Mouse (Mus musculus) Patski (cell line): ENCODE measurements around the gene Rap1gap. TPM values are rescaled to one million over a fixed set of nuclear protein-coding genes. Genes with fewer than 3 reads are reported as not detected.

Experiments
- ATAC-seq: fragments of 100-300 bp; one replicate; pipeline ENCODE4 v1.8.0; 2021
- CTCF ChIA-PET: fragments of 350-600 bp; sonication (Branson Sonifier 250); formaldehyde crosslinking; loops from one replicate; lab custom pipeline; 2022; ENCODE audit warnings: inconsistent platforms; lab: Charles Lee
- POLR2A ChIA-PET: fragments of 350-600 bp; sonication (Branson Sonifier 250); formaldehyde crosslinking; loops from one replicate; lab custom pipeline; 2022; ENCODE audit warnings: antibody characterized with exemption, inconsistent platforms; lab: Charles Lee
- DNase-seq: peaks from one replicate; pipeline ENCODE4 v3.0.0-alpha.2; 2011; ENCODE audit warnings: low read depth, low spot score
- H3K27me3 ChIP-seq: fragments of 371-371 bp; one replicate; pipeline ENCODE4 v1.5.1; 2021
- CTCF ChIP-seq: fragments of 100-300 bp; IDR thresholded peaks from one replicate; pipeline ENCODE4 v1.5.1; 2021
- in situ Hi-C: fragments of 300-500 bp; cut with MboI; formaldehyde crosslinking; loops from 3 replicates; pipeline ENCODE4 v1.11.1; 2018; ENCODE audit warnings: low pct_unique_long_range_greater_than_20kb, mixed read lengths
- polyA plus RNA-seq: library from polyadenylated mRNA; unstranded; gene quantifications from one replicate; pipeline ENCODE4 v1.2.3, GENCODE M21; 2021

Rap1gap gene
- polyA plus RNA-seq, 1 experiment from 2014 or later, result 48.4 TPM

DNA sequence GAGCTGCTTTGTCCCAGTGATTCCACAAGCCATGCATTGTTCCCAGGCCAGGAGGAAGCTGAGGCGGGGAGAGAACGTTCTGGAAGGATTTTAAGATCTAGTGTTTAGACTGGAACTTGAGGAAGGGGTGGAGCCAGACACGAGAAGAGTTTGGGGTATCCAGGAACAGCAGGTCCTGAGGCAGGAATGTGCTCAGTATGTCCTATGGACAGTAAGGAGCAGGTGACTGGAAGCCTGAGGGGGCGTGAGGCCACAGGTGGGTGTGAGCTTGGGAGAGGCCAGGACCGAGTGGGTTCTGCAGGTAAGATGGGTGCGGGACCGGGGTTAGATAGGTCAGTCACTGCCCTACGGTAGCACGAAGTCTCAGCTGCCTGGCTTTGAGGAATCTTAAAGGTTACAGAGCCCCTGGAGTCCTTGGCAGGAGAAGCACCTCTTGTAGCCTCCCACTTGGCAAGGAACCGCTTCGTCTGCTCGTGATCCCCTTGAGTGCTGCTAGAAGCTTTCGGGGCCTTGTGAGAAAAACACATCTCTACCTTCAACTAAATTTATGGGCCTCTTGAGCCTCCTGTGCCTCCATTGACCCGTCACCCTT lies 22.8 kb downstream of the Rap1gap start:
- CTCF ChIA-PET, result interaction anchor here (1.2 kb wide), 1 partner anchor 35 kb away, joined by 6 read pairs; no protein-coding TSS in a partner anchor
- no peak for ATAC-seq
- TF ChIP-seq CTCF, result no peak

DNA sequence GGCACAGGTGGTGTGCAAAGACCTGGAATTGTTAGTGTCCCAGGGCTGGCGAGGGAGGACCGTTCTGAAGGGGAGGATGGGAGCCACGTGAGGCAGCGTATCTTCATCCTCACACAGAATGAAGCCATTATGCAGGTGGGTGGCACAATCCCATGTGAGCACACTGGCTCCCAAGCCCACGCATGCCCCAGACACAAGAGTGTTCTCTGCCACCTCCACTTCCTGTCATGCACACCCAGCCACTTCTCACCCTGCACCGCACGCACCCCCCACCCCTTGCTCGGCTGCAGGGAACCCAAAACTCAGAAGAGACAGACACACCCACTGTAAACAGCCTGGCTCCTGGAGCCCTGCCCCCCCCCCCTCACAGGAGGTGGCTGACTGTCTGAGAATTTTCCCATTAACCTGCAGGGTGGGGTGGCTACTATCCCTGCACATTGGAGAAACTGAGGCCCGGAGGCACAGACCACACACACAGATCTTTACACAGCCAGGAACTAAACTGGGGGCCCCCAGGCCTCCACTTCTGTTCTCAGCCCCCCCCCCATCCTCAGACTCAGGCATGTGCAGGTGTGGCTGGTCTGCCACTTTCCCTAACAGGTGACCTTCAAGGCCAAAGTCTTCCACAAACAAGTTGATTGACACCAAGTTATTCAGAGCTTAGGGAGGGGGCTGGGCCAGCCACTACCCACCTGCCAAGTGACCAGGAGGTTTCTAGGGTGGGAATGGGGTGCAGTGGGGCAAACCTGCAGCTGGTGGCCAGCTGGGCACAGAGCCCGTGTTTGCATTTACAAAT lies 27.8 kb downstream of the Rap1gap start:
- TF ChIP-seq CTCF, result no peak
- H3K27me3 ChIP-seq, result no peaks in the 10 kb centered on the region
- DNase-seq, result no peak
- ChIA-PET CTCF (no interaction called here), POLR2A (interaction anchor here (1.6 kb wide), 1 partner anchor 15 kb away, joined by 7 read pairs; no protein-coding TSS in a partner anchor)
- in situ Hi-C loops, result no loop called here
- no peak for ATAC-seq

More for the DNA sequence above, 22.8 kb downstream of the Rap1gap start:
- DNase-seq, result no peak
- in situ Hi-C loops, result no loop called here
- POLR2A ChIA-PET, result interaction anchor here (2.1 kb wide), 1 partner anchor 19 kb away, joined by 8 read pairs; no protein-coding TSS in a partner anchor
- H3K27me3 ChIP-seq, result no peaks in the 10 kb centered on the region

DNA sequence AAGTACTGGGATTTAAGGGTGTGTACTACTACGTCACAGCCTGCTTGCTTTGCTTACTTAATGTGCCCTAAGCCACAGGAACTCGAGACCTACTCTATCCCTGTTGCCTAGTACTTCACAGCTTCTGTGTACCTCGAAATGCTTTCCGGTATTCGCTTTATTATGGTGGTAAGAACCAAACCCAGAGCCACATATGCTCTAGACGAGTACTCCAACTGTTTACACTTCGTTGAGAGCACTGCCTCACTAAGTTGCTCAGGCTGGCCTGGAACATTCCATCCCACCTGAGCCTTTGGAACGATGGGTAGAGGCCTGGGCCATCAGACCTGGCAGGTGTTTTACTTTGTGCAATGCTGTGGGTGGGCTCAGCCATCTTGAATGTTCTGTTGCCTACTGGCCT lies 30.8 kb downstream of the Rap1gap start:
- POLR2A ChIA-PET, result interaction anchor here (0.7 kb wide), 1 partner anchor 78 kb away, joined by 3 read pairs; no protein-coding TSS in a partner anchor
- H3K27me3 ChIP-seq, result no peaks in the 10 kb centered on the region
- ATAC-seq (no peak), DNase-seq (no peak)
- in situ Hi-C loops, result no loop called here
- TF ChIP-seq CTCF, result no peak
- CTCF ChIA-PET, result no interaction called here

DNA sequence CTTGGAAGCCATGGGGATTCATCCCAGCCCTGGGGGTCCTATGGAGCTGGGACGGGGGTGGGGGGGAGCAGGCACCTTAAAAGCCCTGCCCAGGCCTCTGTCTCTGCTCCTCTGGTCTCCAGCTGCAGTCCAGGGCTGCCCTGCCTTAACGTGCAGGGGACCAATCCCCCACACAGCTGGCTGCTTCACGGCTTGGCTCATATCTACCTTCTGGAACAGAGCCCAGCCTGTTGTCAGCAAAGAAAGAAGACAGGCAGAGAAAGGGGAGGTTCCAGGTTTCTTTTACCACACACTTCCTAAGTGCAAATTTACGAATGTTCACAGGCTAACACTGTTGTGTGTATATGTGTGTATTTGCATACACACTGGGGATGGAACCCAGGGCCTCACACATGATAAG lies 31.4 kb downstream of the Rap1gap start:
- DNase-seq (no peak), ATAC-seq (no peak)
- TF ChIP-seq CTCF, result no peak
- ChIA-PET CTCF (no interaction called here), POLR2A (interaction anchor here (0.6 kb wide), 1 partner anchor 119 kb away, joined by 3 read pairs; no protein-coding TSS in a partner anchor)
- in situ Hi-C loops, result no loop called here
- no peaks in the 10 kb centered on the region for H3K27me3 ChIP-seq

DNA sequence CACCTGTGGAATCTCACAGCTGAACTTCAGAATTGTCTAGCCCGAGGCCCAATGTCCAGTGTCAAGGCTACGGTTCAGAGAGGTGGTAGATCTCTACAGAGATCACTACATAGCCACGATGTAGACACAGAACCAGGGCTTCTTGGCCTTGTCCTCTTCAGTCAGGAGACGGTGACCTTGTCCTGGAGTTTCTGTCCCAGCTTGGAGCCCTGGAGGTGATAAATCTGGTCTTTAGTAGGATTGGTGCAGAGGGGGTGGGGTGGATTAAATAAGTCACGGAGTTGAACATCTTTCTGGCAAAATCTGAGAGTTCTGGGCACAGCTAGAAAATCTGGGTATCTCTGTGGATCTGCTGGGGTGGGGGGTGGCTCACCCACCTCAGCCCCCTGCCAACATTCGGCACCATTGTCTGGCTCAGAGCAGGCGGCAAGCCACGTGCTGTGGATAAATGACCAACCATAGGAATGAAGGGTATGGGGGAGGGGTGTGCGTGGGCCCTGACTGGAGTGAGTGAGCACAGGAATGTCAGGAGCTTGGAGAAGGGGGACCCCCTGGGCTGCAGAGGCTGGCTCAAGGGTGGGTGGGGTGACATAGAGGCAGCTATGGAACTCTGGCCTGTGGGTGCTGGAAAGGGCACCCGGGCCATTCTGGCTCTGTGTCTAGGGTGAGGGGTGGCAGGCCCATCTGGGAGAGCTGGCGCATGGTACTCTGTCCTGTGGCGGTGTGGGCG lies 32.8 kb downstream of the Rap1gap start:
- ChIA-PET POLR2A (interaction anchor here (1.1 to 1.7 kb wide), 2 partner anchors 10 to 15 kb away, joined by 3 to 8 read pairs; no protein-coding TSS in a partner anchor), CTCF (interaction anchor here (1.1 to 1.3 kb wide), 2 partner anchors 17 to 22 kb away, joined by 3 read pairs; no protein-coding TSS in a partner anchor)
- in situ Hi-C loops, result no loop called here

DNA sequence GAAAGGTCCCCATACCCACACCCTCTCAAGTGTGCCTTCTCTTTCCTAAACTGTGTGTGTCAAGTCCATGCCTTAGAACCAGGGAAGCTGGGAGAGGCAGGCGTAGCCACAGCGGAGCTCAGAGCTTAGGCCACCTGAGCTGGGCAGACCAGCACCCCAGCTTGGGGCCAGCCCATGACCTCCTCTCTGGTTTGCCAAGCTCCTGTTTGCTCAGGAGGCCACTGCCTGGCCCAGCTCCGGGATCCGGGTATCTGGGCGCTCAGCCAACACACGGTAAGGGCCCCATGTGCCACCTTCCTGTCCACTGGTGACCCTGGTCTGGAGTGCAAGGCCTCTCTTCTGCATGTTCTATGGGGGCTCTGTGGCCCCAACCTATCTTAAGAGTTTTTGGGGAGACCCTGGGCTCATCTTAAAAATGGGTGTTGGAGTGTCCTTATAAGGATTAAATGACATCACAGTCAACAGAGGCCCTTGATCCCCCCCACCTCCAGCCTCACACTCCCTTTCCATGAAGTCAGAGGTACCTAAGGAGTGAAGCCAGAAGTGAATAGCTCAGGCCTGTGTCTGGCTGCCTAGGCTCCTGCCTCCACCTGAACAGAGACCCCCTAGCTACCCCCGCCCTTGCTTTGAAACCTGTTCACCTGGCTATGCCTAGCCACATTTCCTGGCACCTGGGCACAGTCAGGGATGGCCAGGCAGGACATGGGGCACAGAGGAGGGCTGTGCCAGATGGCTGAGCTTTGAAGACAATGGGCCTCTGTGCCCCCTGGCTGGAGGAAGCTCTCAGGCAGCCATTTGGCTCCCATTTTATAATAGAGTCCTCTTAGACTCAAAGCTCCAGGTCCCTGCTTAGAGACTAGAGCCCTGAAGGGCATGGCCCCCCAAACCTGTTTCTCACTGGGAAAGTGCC lies 33.8 kb downstream of the Rap1gap start:
- DNase-seq (no peak), ATAC-seq (no peak)
- in situ Hi-C loops, result no loop called here
- POLR2A ChIA-PET, result interaction anchor here (0.7 to 1.7 kb wide), 2 partner anchors 9 to 256 kb away, joined by 3 to 8 read pairs; no protein-coding TSS in a partner anchor
- CTCF ChIA-PET, result interaction anchor here (1.3 kb wide), 1 partner anchor 23 kb away, joined by 3 read pairs; no protein-coding TSS in a partner anchor
- no peak for TF ChIP-seq CTCF
- no peaks in the 10 kb centered on the region for H3K27me3 ChIP-seq

More for the DNA sequence above, 32.8 kb downstream of the Rap1gap start:
- H3K27me3 ChIP-seq, result no peaks in the 10 kb centered on the region
- DNase-seq (peak; percentile 56), ATAC-seq (peak; percentile 73)
- no peak for TF ChIP-seq CTCF

DNA sequence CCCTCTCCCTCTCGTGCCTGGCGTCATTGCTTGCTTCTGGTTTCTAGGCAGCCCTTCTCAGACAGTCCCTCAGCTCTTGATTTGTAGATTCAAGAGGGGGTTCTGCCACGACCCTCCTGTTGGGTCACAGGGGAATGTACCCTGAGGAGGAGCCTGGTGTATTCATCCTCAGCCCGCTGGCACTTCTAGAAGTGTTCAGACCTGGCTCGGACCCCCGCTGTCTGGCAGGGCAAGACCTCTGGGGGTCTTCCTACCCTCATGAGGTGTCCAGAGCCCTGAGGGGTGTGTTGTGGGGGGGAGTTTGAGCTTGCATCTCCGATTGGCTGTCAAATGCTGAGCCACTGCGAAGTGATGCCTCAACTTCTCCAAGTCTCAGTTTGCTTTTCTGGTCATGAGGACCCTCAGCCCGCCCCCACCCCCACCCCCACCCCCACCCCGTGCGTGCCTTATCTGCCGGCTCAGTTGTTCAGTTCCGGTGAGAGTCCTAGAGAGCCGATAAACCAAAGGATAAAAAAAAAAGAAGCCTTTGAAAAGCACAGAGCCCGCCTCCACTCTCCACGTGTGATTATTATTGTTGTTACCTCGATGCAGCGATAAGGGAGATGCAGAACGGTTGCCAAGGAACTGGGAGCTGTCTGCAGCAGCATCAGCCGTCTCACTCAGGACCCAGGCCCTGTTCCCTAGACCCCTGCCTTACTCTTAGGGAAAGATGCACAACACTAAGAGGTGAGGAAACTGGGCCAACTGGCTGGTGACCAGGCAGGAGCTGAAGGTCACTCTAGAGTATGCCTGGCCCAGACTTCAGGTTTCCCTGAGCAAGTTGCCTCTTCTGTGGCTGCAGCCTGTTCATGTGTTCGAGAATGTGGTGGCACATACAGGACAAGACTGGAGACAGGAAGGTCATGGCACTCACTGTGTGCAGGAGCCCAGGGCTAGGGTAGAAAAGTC lies 35.0 kb downstream of the Rap1gap start:
- ChIA-PET POLR2A (no interaction called here), CTCF (no interaction called here)
- H3K27me3 ChIP-seq, result no peaks in the 10 kb centered on the region
- in situ Hi-C loops, result no loop called here
- TF ChIP-seq CTCF, result no peak
- ATAC-seq (no peak), DNase-seq (no peak)

DNA sequence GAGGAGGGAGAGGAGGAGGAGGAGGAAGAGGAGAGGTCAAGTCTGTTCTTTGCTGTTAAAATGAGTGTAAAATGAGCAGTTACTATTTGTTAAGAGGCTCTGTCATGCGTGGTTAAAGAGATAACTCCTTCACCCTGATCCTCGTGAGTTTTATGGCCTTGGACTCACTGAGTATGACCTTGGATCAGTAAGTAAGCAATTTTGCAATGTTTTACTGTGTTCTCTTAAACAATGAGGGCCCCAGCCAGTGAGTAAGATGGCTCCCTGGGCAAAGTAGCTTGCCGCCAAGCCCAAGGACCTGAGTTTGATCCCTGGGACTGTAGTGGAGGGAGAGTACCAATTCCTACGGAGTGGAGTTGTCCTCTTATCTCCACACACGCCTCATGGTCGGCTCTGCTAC lies 36.4 kb downstream of the Rap1gap start:
- ChIA-PET POLR2A (no interaction called here), CTCF (no interaction called here)
- ATAC-seq, result no peak
- in situ Hi-C loops, result no loop called here
- no peaks in the 10 kb centered on the region for H3K27me3 ChIP-seq
- no peak for TF ChIP-seq CTCF
- no peak for DNase-seq

DNA sequence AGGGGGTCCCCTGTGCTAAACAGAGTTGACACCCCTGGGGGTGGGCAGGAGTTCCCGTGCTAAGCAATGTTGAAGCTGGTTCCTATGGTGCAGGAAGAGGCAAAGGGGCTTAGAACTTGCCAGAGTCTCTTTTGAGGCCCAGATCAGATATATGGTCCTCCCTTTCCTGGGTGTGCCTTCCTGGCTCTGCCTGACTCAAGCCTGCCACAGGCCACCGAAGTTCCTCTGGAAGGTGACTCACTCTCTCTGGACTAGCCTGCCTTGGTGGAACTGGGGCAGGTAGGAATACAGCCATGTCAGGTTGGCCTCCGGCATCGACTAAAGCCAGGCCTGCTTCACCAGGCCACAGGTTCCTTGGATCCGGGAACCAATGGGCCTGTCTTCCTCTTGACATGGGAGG lies 38.6 kb downstream of the Rap1gap start:
- TF ChIP-seq CTCF, result no peak
- in situ Hi-C loops, result no loop called here
- POLR2A ChIA-PET, result no interaction called here
- CTCF ChIA-PET, result no interaction called here
- H3K27me3 ChIP-seq, result no peaks in the 10 kb centered on the region
- DNase-seq, result no peak
- ATAC-seq, result no peak
